9 mouse cellular contexts compared by ENCODE assay signal in genomic region chr2:173023966-173024365, GRCm38 (mm10). TPM values are rescaled to one million over a fixed set of nuclear protein-coding genes. Genes with fewer than 3 reads are reported as not detected.
DNase-seq lines count a peak whose midpoint lies in the region; ATAC-seq and TF ChIP-seq lines count a peak whose summit lies in the region.
"Had no signal": no experiment of that assay in that cellular context is flagged by ENCODE, and none has a peak within 500 bp of the region (broad histone marks: within the 10 kb centered on the region; RNA-seq: fewer than 3 reads in every experiment).

No protein-coding gene starts in this region.

- H3K36me3 ChIP-seq in embryonic facial prominence, embryonic 10.5 days (replicated peaks), result peaks cover 59% of the 10 kb centered on the region
- H3K36me3 ChIP-seq in heart, postnatal 0 days (replicated peaks; ENCODE audit: control insufficient read depth, insufficient read depth, low read length), result peaks cover 33% of the 10 kb centered on the region; the same call in 1 of the 2 replicates
- H3K36me3 ChIP-seq in liver, embryonic 16.5 days (ENCODE audit: control insufficient read depth, insufficient read depth), result peaks cover 65% of the 10 kb centered on the region

- H3K9ac ChIP-seq in heart, postnatal 0 days (replicated peaks; ENCODE audit: low read depth, low read length), result peak overlapping the region; percentile 68; the same call in 1 of the 2 replicates
- peak overlapping the region; percentile 97 for H3K9ac ChIP-seq in liver, embryonic 16.5 days (ENCODE audit: low read depth, low read length)

- peak overlapping the region; percentile 94 for H3K4me2 ChIP-seq in heart, postnatal 0 days (ENCODE audit: low read depth, low read length)
- H3K4me2 ChIP-seq in liver, embryonic 16.5 days (ENCODE audit: low read depth, low read length), result peak overlapping the region; percentile 86

- H3K4me3 ChIP-seq in embryonic facial prominence, embryonic 10.5 days, result peak overlapping the region; percentile 81
- H3K4me3 ChIP-seq in heart, postnatal 0 days (ENCODE audit: low read depth, low read length), result peak overlapping the region; percentile 87
- H3K4me3 ChIP-seq in liver, embryonic 16.5 days (ENCODE audit: low read depth, low read length), result peak overlapping the region; percentile 98

- no peak for TF ChIP-seq CTCF in heart, postnatal 0 days (IDR thresholded peaks at IDR 0.05; ENCODE audit: low read depth)

- H3K4me1 ChIP-seq in embryonic facial prominence, embryonic 10.5 days, result peaks cover 86% of the 10 kb centered on the region
- peaks cover 68% of the 10 kb centered on the region for H3K4me1 ChIP-seq in heart, postnatal 0 days (ENCODE audit: control insufficient read depth, insufficient read depth)
- H3K4me1 ChIP-seq in liver, embryonic 16.5 days (ENCODE audit: control insufficient read depth, low read depth, low read length), result peaks cover 79% of the 10 kb centered on the region

- peaks cover 24% of the 10 kb centered on the region for H3K27me3 ChIP-seq in embryonic facial prominence, embryonic 10.5 days (replicated peaks; ENCODE audit: low read depth, poor library complexity, severe bottlenecking)
- H3K27me3 ChIP-seq in heart, postnatal 0 days (ENCODE audit: control insufficient read depth, insufficient read depth, low read length), result no peaks in the 10 kb centered on the region
- H3K27me3 ChIP-seq in liver, embryonic 16.5 days (ENCODE audit: control insufficient read depth, insufficient read depth, low read depth, low read length), result no peaks in the 10 kb centered on the region

- H3K27ac ChIP-seq in embryonic facial prominence, embryonic 10.5 days (replicated peaks), result no peak overlapping the region
- no peak overlapping the region for H3K27ac ChIP-seq in heart, postnatal 0 days (ENCODE audit: low read depth)
- peak overlapping the region; percentile 91 for H3K27ac ChIP-seq in liver, embryonic 16.5 days (ENCODE audit: low read length)
- H3K27ac ChIP-seq: macrophage had no signal

- no peak for ATAC-seq in heart, postnatal 0 days (ENCODE audit: insufficient read depth, low read depth)
- ATAC-seq in liver, embryonic 16.5 days (ENCODE audit: low read depth), result no peak

- TF ChIP-seq EP300 in heart, postnatal 0 days (IDR thresholded peaks at IDR 0.05; ENCODE audit: low read depth), result no peak

- DNase-seq in kidney, postnatal 10 days, result peak; percentile 8
- DNase-seq in kidney, postnatal 36 days, result no peak
- no peak for DNase-seq in embryonic facial prominence, embryonic 10.5 days (ENCODE audit: low spot score)
- DNase-seq in heart, postnatal 0 days (ENCODE audit: low spot score), result no peak
- DNase-seq in embryo, embryonic 10.5 days (ENCODE audit: low spot score), result no peak
- DNase-seq in frontal cortex, postnatal 36 days (ENCODE audit: low spot score in 2 of 2), result no peak
- DNase-seq in embryo, embryonic 9.5 days (ENCODE audit: extremely low spot score), result no peak

- no peaks in the 10 kb centered on the region for H3K9me3 ChIP-seq in embryonic facial prominence, embryonic 10.5 days
- no peaks in the 10 kb centered on the region for H3K9me3 ChIP-seq in heart, postnatal 0 days (replicated peaks; ENCODE audit: control insufficient read depth, low read length)
- H3K9me3 ChIP-seq in liver, embryonic 16.5 days (replicated peaks; ENCODE audit: control insufficient read depth, low read length), result no peaks in the 10 kb centered on the region

- WGBS in embryonic facial prominence, embryonic 10.5 days, result 86% methylated on average over 4 of the region's 4 CpGs
- 40% methylated on average over 4 of the region's 4 CpGs for WGBS in heart, postnatal 0 days
- WGBS in liver, embryonic 16.5 days (ENCODE audit: insufficient replicate concordance), result 19% methylated on average over 4 of the region's 4 CpGs

RNA-seq across cellular contexts. Expression of gene Rbm38, which starts 3.7 kb away (rescaled TPM):
- polyA plus RNA-seq in embryonic facial prominence, embryonic 10.5 days (2016; fragmentation: Nextera tagmentation; extraction: Ambion mirVana), result 85.7 and 95.6 TPM in 2 replicates
- total RNA-seq in heart, postnatal 0 days (2014; rRNA removed; ENCODE audit: low replicate concordance), result 85.0 and 119 TPM in 2 replicates
- 122 and 135 TPM in 2 replicates for polyA plus RNA-seq in heart, postnatal 0 days (2015; fragmentation: Nextera tagmentation; extraction: Ambion mirVana)
- 279 and 350 TPM in 2 replicates for polyA plus RNA-seq in liver, embryonic 16.5 days (2015; fragmentation: Nextera tagmentation; extraction: Ambion mirVana)

RNA-seq across cellular contexts. Expression of gene Rae1, which starts 24.0 kb away (rescaled TPM):
- polyA plus RNA-seq in embryonic facial prominence, embryonic 10.5 days (2016; fragmentation: Nextera tagmentation; extraction: Ambion mirVana), result 176 and 179 TPM in 2 replicates
- total RNA-seq in heart, postnatal 0 days (2014; rRNA removed; ENCODE audit: low replicate concordance), result 80.2 and 83.4 TPM in 2 replicates
- polyA plus RNA-seq in heart, postnatal 0 days (2015; fragmentation: Nextera tagmentation; extraction: Ambion mirVana), result 70.5 and 76.7 TPM in 2 replicates
- polyA plus RNA-seq in liver, embryonic 16.5 days (2015; fragmentation: Nextera tagmentation; extraction: Ambion mirVana), result 55.2 and 56.6 TPM in 2 replicates

RNA-seq across cellular contexts. Expression of gene Spo11, which starts 46.5 kb away (rescaled TPM):
- 0.26 and 0.46 TPM in 2 replicates for polyA plus RNA-seq in embryonic facial prominence, embryonic 10.5 days (2016; fragmentation: Nextera tagmentation; extraction: Ambion mirVana)
- total RNA-seq in heart, postnatal 0 days (2014; rRNA removed; ENCODE audit: low replicate concordance), result 19.1 TPM in 1 of 2 replicates, not detected in the other
- 0.18 TPM in 1 of 2 replicates, not detected in the other for polyA plus RNA-seq in heart, postnatal 0 days (2015; fragmentation: Nextera tagmentation; extraction: Ambion mirVana)
- polyA plus RNA-seq in liver, embryonic 16.5 days (2015; fragmentation: Nextera tagmentation; extraction: Ambion mirVana), result not detected in 2 replicates
- polyA plus RNA-seq: macrophage had no signal
